Mouse (Mus musculus) hindbrain, embryonic 11.5 days (tissue): ENCODE data around the gene Kirrel3. TPM values are rescaled to one million over a fixed set of nuclear protein-coding genes. Genes with fewer than 3 reads are reported as not detected.
A peak's percentile ranks its signal among the peaks of the same experiment; 100 is the strongest.

ENCODE experiments used
- ATAC-seq: fragments of 200-750 bp; cut with Nextera tagmentation; 2 replicates; pipeline ENCODE4 v1.8.0; 2017; ENCODE audit warnings: mild to moderate bottlenecking, moderate TSS enrichment, moderate library complexity; ENCODE audit not compliant: low FRiP score
- DNase-seq: peaks from one replicate; pipeline ENCODE4 v3.0.0-alpha.2; 2015; ENCODE audit warnings: low spot score
- H3K27ac ChIP-seq: fragments of 300-500 bp; sonication (generic); 2 replicates; pipeline ENCODE4 v1.5.1; 2014; ENCODE audit warnings: mild to moderate bottlenecking, low read depth, low read length
- H3K27me3 ChIP-seq: fragments of 300-500 bp; sonication (generic); 2 replicates; pipeline ENCODE4 v1.6.1; 2014; ENCODE audit warnings: mild to moderate bottlenecking, low read length, moderate library complexity, mixed read lengths; ENCODE audit not compliant: control insufficient read depth, insufficient read depth
- H3K36me3 ChIP-seq: fragments of 300-500 bp; sonication (generic); 2 replicates; pipeline ENCODE4 v1.6.1; 2014; ENCODE audit warnings: mild to moderate bottlenecking, low read length, moderate library complexity, mixed read lengths; ENCODE audit not compliant: control insufficient read depth, insufficient read depth
- H3K4me1 ChIP-seq: fragments of 300-500 bp; sonication (generic); replicated peaks from 2 replicates; pipeline ENCODE4 v1.6.1; 2014; ENCODE audit warnings: low read length, mixed read lengths; ENCODE audit not compliant: control insufficient read depth, insufficient read depth
- H3K4me2 ChIP-seq: fragments of 300-500 bp; sonication (generic); replicated peaks from 2 replicates; pipeline ENCODE4 v1.6.1; 2014; ENCODE audit warnings: mild to moderate bottlenecking, low read depth, low read length
- H3K4me3 ChIP-seq: fragments of 300-500 bp; sonication (generic); 2 replicates; pipeline ENCODE4 v1.5.1; 2014; ENCODE audit warnings: low read depth, low read length
- H3K9ac ChIP-seq: fragments of 300-500 bp; sonication (generic); 2 replicates; pipeline ENCODE4 v1.6.1; 2014; ENCODE audit warnings: low read depth, low read length
- H3K9me3 ChIP-seq: fragments of 300-500 bp; sonication (generic); 2 replicates; pipeline ENCODE4 v1.6.1; 2016; ENCODE audit warnings: low read length; ENCODE audit not compliant: control insufficient read depth
- WGBS: fragments of 180-500 bp; shearing (Covaris S2); extraction: QIAGEN DNeasy Blood & Tissue Kit; methylation state at CpG from one replicate; pipeline ENCODE4 v1.1.7; 2014; 5-methylcytosine and 5-hydroxymethylcytosine counted together
- polyA plus RNA-seq: library from polyadenylated mRNA; unstranded; fragments of >200 nt; fragmentation: Nextera tagmentation; extraction: Ambion mirVana; gene quantifications from 2 replicates; pipeline ENCODE4 v1.2.1, GENCODE M21; 2014

Kirrel3 gene
- polyA plus RNA-seq, 1 experiment from 2014 or later = 10.6 TPM

DNA sequence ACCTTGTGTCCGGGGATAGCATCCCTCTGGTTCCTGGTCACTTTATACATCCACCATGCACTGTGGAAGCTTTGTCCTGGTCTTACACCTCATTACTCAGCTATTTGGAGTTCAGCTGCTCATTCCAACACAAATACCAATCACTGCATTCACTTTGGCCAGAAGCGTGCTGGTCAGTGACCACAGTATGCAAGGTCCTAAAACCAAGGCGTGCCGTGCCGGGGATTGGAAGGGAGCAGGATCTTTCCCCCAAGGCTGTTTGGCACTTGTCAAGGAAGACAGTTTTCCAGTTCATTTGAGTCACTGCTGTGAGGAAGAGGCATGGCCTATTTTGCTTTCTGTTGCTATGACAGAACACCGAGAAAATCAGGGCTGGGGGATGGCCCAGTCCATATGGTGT is 546.8 kb downstream of the Kirrel3 start:
- Histone ChIP-seq H3K4me3 (no peak overlapping the region), H3K27me3 (no peaks in the 10 kb centered on the region), H3K9ac (no peak overlapping the region), H3K27ac (no peak overlapping the region), H3K9me3 (no peaks in the 10 kb centered on the region), H3K36me3 (no peaks in the 10 kb centered on the region), H3K4me2 (no peak overlapping the region), H3K4me1 (no peaks in the 10 kb centered on the region)
- WGBS = 66% methylated on average over 6 of the region's 6 CpGs
- no peak for ATAC-seq
- DNase-seq = no peak

- WGBS = 54% methylated on average over 14 of the region's 14 CpGs
- H3K4me2 ChIP-seq = no peak overlapping the region
- H3K9me3 ChIP-seq = no peaks in the 10 kb centered on the region
- ATAC-seq (no peak), DNase-seq (no peak)
- no peaks in the 10 kb centered on the region for H3K36me3 ChIP-seq
- H3K4me3 ChIP-seq = no peak overlapping the region
- H3K27ac ChIP-seq = no peak overlapping the region
- no peak overlapping the region for H3K9ac ChIP-seq
- no peaks in the 10 kb centered on the region for H3K4me1 ChIP-seq
- no peaks in the 10 kb centered on the region for H3K27me3 ChIP-seq
Observed at GRCm38 (mm10) chr9:35035074-35035473, 549.4 kb downstream of the Kirrel3 start.

GRCm38 (mm10) chr9:35038922-35039586 is 553.4 kb downstream of the Kirrel3 start:
- DNase-seq = no peak

GRCm38 (mm10) chr9:35039846-35040245 is 554.2 kb downstream of the Kirrel3 start:
- no peaks in the 10 kb centered on the region for H3K9me3 ChIP-seq
- WGBS = 80% methylated on average over 5 of the region's 5 CpGs
- H3K36me3 ChIP-seq = no peaks in the 10 kb centered on the region
- peaks cover 3% of the 10 kb centered on the region; the same call in 1 of the 2 replicates for H3K4me1 ChIP-seq
- no peak overlapping the region for H3K27ac ChIP-seq
- ATAC-seq (no peak), DNase-seq (no peak)
- no peak overlapping the region for H3K9ac ChIP-seq
- H3K4me3 ChIP-seq = no peak overlapping the region
- H3K27me3 ChIP-seq = no peaks in the 10 kb centered on the region
- no peak overlapping the region for H3K4me2 ChIP-seq

More at GRCm38 (mm10) chr9:35038922-35039586, 553.4 kb downstream of the Kirrel3 start:
- ATAC-seq = no peak
- Histone ChIP-seq H3K4me2 (no peak overlapping the region), H3K4me1 (no peaks in the 10 kb centered on the region), H3K36me3 (no peaks in the 10 kb centered on the region), H3K27ac (no peak overlapping the region), H3K9ac (no peak overlapping the region), H3K27me3 (no peaks in the 10 kb centered on the region), H3K4me3 (no peak overlapping the region), H3K9me3 (no peaks in the 10 kb centered on the region)
- 81% methylated on average over 7 of the region's 7 CpGs for WGBS

- Histone ChIP-seq H3K36me3 (no peaks in the 10 kb centered on the region), H3K4me2 (no peak overlapping the region), H3K4me1 (peaks cover 3% of the 10 kb centered on the region; the same call in 1 of the 2 replicates), H3K27me3 (no peaks in the 10 kb centered on the region), H3K27ac (no peak overlapping the region), H3K9ac (no peak overlapping the region), H3K9me3 (no peaks in the 10 kb centered on the region), H3K4me3 (no peak overlapping the region)
- 82% methylated on average over 5 of the region's 5 CpGs for WGBS
- no peak for ATAC-seq
- no peak for DNase-seq
Observed at GRCm38 (mm10) chr9:35041493-35041892, 555.8 kb downstream of the Kirrel3 start.

DNA sequence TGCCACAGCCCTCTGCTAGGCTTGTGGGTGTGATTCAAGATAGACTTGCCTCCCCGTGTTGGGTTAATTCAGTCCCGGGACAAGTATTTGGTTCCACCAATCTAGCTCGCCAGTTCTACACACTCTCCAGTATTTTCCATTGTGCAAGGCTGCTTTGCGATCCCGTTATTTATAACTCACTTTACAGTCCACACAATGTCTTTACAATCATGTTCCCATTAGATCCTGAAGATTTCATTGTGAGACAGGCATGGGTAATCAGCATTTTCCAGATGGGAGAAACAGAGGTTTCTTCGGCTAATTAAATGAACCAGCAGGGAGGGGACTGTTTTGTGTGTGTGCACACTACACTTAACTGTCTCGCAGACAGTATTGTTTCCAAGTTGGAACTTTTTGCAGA is 557.9 kb downstream of the Kirrel3 start:
- Histone ChIP-seq H3K9ac (no peak overlapping the region), H3K27me3 (no peaks in the 10 kb centered on the region), H3K4me3 (no peak overlapping the region), H3K36me3 (no peaks in the 10 kb centered on the region), H3K9me3 (no peaks in the 10 kb centered on the region), H3K4me1 (peaks cover 3% of the 10 kb centered on the region; the same call in 1 of the 2 replicates), H3K4me2 (no peak overlapping the region), H3K27ac (no peak overlapping the region)
- DNase-seq (no peak), ATAC-seq (peak; percentile 18; the same call in 1 of the 2 replicates)
- 56% methylated on average over 7 of the region's 7 CpGs for WGBS

DNA sequence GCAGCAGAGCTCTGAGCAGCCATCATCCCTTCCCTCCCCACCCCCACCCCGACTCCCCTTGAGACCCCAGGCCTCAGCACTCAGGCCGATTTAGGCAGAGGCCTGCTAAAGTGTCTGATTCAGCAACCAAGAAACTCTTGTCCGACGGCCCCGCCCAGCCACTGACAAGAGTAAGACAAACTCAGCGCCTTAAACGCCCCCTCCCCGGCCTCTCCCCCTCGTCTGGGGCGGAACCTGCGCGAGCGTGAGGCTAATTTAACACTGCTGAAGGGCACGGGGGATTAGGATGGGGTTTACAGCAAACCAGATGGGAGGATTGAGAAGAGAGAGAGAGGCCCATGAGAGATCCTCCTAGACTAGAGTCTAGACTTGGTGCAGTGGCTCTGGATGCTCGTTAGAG is 558.8 kb downstream of the Kirrel3 start:
- peak; percentile 55 for DNase-seq
- H3K27ac ChIP-seq = no peak overlapping the region
- WGBS = 6% methylated on average over 15 of the region's 15 CpGs
- no peak overlapping the region for H3K9ac ChIP-seq
- no peaks in the 10 kb centered on the region for H3K9me3 ChIP-seq
- no peaks in the 10 kb centered on the region for H3K27me3 ChIP-seq
- peaks cover 3% of the 10 kb centered on the region; the same call in 1 of the 2 replicates for H3K4me1 ChIP-seq
- H3K4me3 ChIP-seq = no peak overlapping the region
- no peaks in the 10 kb centered on the region for H3K36me3 ChIP-seq
- ATAC-seq = peak; percentile 54
- no peak overlapping the region for H3K4me2 ChIP-seq

DNA sequence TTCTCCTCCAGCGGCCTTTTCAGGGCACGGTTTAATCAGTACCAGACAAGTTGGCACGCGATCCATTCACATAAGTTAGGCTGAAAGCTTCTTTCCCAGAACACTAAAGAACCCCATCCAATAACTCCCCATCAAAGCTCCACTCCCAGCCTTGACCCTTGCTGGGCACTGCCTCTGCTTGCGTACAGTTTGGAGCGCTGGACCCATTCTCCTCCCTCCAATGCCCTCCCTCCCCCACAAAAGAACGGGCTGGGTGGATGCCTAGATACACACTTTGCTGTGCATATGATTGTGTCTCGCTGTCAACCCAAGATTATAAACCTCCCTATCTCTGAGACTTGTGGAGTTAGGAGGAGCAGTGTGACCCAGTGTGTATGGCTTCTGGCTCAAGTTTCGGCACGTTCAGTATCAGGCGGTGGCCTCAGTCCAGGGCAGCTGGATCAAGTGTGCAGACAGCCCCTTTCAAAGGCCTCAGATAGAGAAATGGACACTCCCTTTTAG is 559.4 kb downstream of the Kirrel3 start:
- peaks cover 3% of the 10 kb centered on the region; the same call in 1 of the 2 replicates for H3K4me1 ChIP-seq
- no peaks in the 10 kb centered on the region for H3K27me3 ChIP-seq
- no peak overlapping the region for H3K4me3 ChIP-seq
- no peak overlapping the region for H3K9ac ChIP-seq
- 69% methylated on average over 11 of the region's 11 CpGs for WGBS
- no peaks in the 10 kb centered on the region for H3K36me3 ChIP-seq
- H3K27ac ChIP-seq = no peak overlapping the region
- DNase-seq (no peak), ATAC-seq (no peak)
- no peak overlapping the region for H3K4me2 ChIP-seq
- no peaks in the 10 kb centered on the region for H3K9me3 ChIP-seq

DNA sequence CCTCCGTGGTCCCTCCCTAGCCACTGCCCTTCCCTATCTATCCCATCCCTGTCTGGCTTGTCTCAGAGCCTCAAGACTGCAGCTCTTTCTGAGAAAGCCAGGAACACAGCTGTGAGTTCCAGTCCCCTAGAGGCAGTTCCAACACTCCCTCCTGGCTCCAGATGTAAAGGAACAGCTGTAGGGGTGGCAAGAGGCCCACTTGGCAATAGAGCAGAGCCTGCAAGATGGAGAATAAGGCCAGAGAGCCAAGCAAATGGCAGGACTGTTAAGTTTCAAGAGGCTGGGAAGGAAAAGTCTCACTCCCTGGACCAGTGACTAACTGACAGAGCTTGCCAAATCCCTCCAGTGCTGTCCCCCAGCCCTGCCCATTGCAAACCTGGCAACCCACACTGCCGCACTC is 560.1 kb downstream of the Kirrel3 start:
- ATAC-seq (no peak), DNase-seq (no peak)
- Histone ChIP-seq H3K36me3 (no peaks in the 10 kb centered on the region), H3K27me3 (no peaks in the 10 kb centered on the region), H3K4me1 (peaks cover 3% of the 10 kb centered on the region; the same call in 1 of the 2 replicates), H3K9ac (no peak overlapping the region), H3K27ac (no peak overlapping the region), H3K9me3 (no peaks in the 10 kb centered on the region), H3K4me2 (no peak overlapping the region), H3K4me3 (no peak overlapping the region)
- 88% methylated on average over 2 of the region's 2 CpGs for WGBS
